ENCODE assay signal across 8 mouse cellular contexts in genomic region chr11:79023342-79023741, GRCm38 (mm10). TPM values are rescaled to one million over a fixed set of nuclear protein-coding genes. Genes with fewer than 3 reads are reported as not detected.
DNase-seq lines count a peak whose midpoint lies in the region; ATAC-seq and TF ChIP-seq lines count a peak whose summit lies in the region.

No protein-coding gene starts in this region.

- no peaks in the 10 kb centered on the region for H3K27me3 ChIP-seq in intestine, embryonic 16.5 days (replicated peaks; ENCODE audit: control insufficient read depth, insufficient read depth, low read length)
- H3K27me3 ChIP-seq in liver, postnatal 0 days (ENCODE audit: insufficient read depth, low read length): no peaks in the 10 kb centered on the region

- no peaks in the 10 kb centered on the region for H3K9me3 ChIP-seq in intestine, embryonic 16.5 days (ENCODE audit: control insufficient read depth, low read length)
- H3K9me3 ChIP-seq in liver, postnatal 0 days (ENCODE audit: low read length): no peaks in the 10 kb centered on the region

- H3K36me3 ChIP-seq in intestine, embryonic 16.5 days (ENCODE audit: control insufficient read depth, insufficient read depth, low read length): peaks cover 9% of the 10 kb centered on the region; the same call in 1 of the 2 replicates
- no peaks in the 10 kb centered on the region; the same call in 1 of the 2 replicates for H3K36me3 ChIP-seq in liver, postnatal 0 days (replicated peaks; ENCODE audit: insufficient read depth, low read length)

- peak overlapping the region; percentile 33; the same call in 1 of the 2 replicates for H3K9ac ChIP-seq in intestine, embryonic 16.5 days (ENCODE audit: low read depth, low read length)
- H3K9ac ChIP-seq in liver, postnatal 0 days (replicated peaks): peak overlapping the region; percentile 52; the same call in 1 of the 2 replicates

- TF ChIP-seq CTCF in liver, postnatal 0 days (IDR thresholded peaks at IDR 0.05; ENCODE audit: low read depth): no peak

- peak; percentile 57 for ATAC-seq in intestine, embryonic 16.5 days
- peak; percentile 69 for ATAC-seq in liver, postnatal 0 days

- peak; percentile 96 for DNase-seq in 416B (ENCODE audit: low read depth)
- peak; percentile 43 for DNase-seq in embryo, embryonic 10 days (ENCODE audit: low spot score)
- peak; percentile 72 for DNase-seq in liver, postnatal 0 days
- DNase-seq in spleen, postnatal 36 days (ENCODE audit: low spot score in 2 of 2): peak; percentile 83 to 84
- DNase-seq in cerebellum, postnatal 25 days: no peak
- no peak for DNase-seq in layer of hippocampus, adult 8-10 months (ENCODE audit: low spot score in 2 of 2)
- DNase-seq in right cerebral cortex, adult 18-20 months: no peak

- WGBS in intestine, embryonic 16.5 days: 30% methylated on average over 7 of the region's 7 CpGs
- 8% methylated on average over 7 of the region's 7 CpGs for WGBS in liver, postnatal 0 days (ENCODE audit: insufficient replicate concordance)

- H3K4me1 ChIP-seq in intestine, embryonic 16.5 days (ENCODE audit: control insufficient read depth, insufficient read depth, low read length): peaks cover 15% of the 10 kb centered on the region
- peaks cover 10% of the 10 kb centered on the region for H3K4me1 ChIP-seq in liver, postnatal 0 days (ENCODE audit: insufficient read depth)

- H3K4me2 ChIP-seq in intestine, embryonic 16.5 days (ENCODE audit: low read depth, low read length): 0 out of 2 replicates have a peak overlapping the region, but pooled peaks have one; percentile 3
- H3K4me2 ChIP-seq in liver, postnatal 0 days (ENCODE audit: low read depth, low read length): peak overlapping the region; percentile 57

- H3K4me3 ChIP-seq in intestine, embryonic 16.5 days (ENCODE audit: low read length): no peak overlapping the region
- H3K4me3 ChIP-seq in liver, postnatal 0 days (ENCODE audit: low read depth, low read length): 0 out of 2 replicates have a peak overlapping the region, but pooled peaks have one; percentile 13

- peak overlapping the region; percentile 80 for H3K27ac ChIP-seq in intestine, embryonic 16.5 days (ENCODE audit: low read length)
- H3K27ac ChIP-seq in liver, postnatal 0 days (ENCODE audit: low read depth): peak overlapping the region; percentile 85

- no peak for TF ChIP-seq EP300 in liver, postnatal 0 days (IDR thresholded peaks at IDR 0.05; ENCODE audit: low read depth)

RNA-seq across cellular contexts. Expression of gene Lgals9, which starts 38.6 kb away (rescaled TPM):
- polyA plus RNA-seq in intestine, embryonic 16.5 days (2015; fragmentation: Nextera tagmentation; extraction: Ambion mirVana): 96.1 and 111 TPM in 2 replicates
- polyA plus RNA-seq in liver, postnatal 0 days (2015; fragmentation: Nextera tagmentation; extraction: Ambion mirVana): 361 and 373 TPM in 2 replicates
- 10 to 100 TPM in 2 of 4 experiments, 1 to 10 TPM in 2; 3.7 to 18.7 (median 8.7) TPM for total RNA-seq in layer of hippocampus, adult 8-10 months (2022)

Comparison
In these comparisons a context has a peak if more than half of its experiments do, and no peak if none do; other contexts are left out.
1. DNase-seq: peak in 416B (single experiment), embryo, embryonic 10 days (single experiment), liver, postnatal 0 days (single experiment) and spleen, postnatal 36 days (2 of 2); none in cerebellum, postnatal 25 days (0 of 2), layer of hippocampus, adult 8-10 months (0 of 2) and right cerebral cortex, adult 18-20 months (single experiment).